Mouse (Mus musculus) CH12.LX (cell line): ENCODE measurements around the gene Sart3. TPM values are rescaled to one million over a fixed set of nuclear protein-coding genes. Genes with fewer than 3 reads are reported as not detected.

ENCODE experiments used
- DNase-seq: peaks from one replicate; pipeline ENCODE4 v3.0.0-alpha.2; 2013; ENCODE audit errors: extremely low read depth
- H3K27ac ChIP-seq: 2 replicates; pipeline ENCODE4 v1.5.1; 2012; ENCODE audit warnings: low read depth, mild to moderate bottlenecking, control low read depth, moderate library complexity; ENCODE audit not compliant: insufficient read depth
- H3K27me3 ChIP-seq: replicated peaks from 2 replicates; pipeline ENCODE3; 2012; ENCODE audit warnings: inconsistent platforms
- H3K36me3 ChIP-seq, 2 experiments: replicated peaks in 1 of 2; 2 replicates each; pipeline versions ENCODE3 to v1.6.1; 2012; ENCODE audit warnings: inconsistent platforms in 1 of 2, low read length in 1 of 2, mild to moderate bottlenecking in 1 of 2, mixed read lengths in 1 of 2, moderate library complexity in 1 of 2; ENCODE audit not compliant: control insufficient read depth in 1 of 2, insufficient read depth in 1 of 2
- H3K4me1 ChIP-seq, 2 experiments: 2 replicates each; pipeline ENCODE4 v1.6.1; 2012; ENCODE audit warnings: inconsistent platforms in 1 of 2, moderate library complexity in 1 of 2; ENCODE audit not compliant: insufficient read depth in 2 of 2, control insufficient read depth in 1 of 2
- H3K4me2 ChIP-seq: 2 replicates; pipeline ENCODE4 v1.6.1; 2012; ENCODE audit warnings: low read depth, mild to moderate bottlenecking, control low read depth; ENCODE audit not compliant: poor library complexity, insufficient read depth, severe bottlenecking
- H3K4me3 ChIP-seq, 3 experiments: fragments of 150-350 bp in 1 of 3; sonication (generic) in 1 of 3; replicated peaks in 1 of 3; 2 replicates each; pipeline versions ENCODE3 to v1.5.1; 2011 to 2012; ENCODE audit warnings: low read depth in 2 of 3, low read length in 2 of 3, mild to moderate bottlenecking in 2 of 3, moderate library complexity in 2 of 3, control low read depth in 1 of 3, improper control_type of control experiment in 1 of 3, inconsistent platforms in 1 of 3, mixed read lengths in 1 of 3; ENCODE audit not compliant: poor library complexity in 1 of 3
- H3K79me2 ChIP-seq: replicated peaks from 2 replicates; pipeline ENCODE4 v1.6.1; 2012; ENCODE audit warnings: mild to moderate bottlenecking, moderate library complexity; ENCODE audit not compliant: control insufficient read depth, poor library complexity, insufficient read depth, severe bottlenecking; ENCODE audit errors: extremely low read depth
- H3K9ac ChIP-seq: 2 replicates; pipeline ENCODE4 v1.6.1; 2012; ENCODE audit warnings: low read depth, mild to moderate bottlenecking, control low read depth, moderate library complexity; ENCODE audit not compliant: insufficient read depth
- H3K9me3 ChIP-seq: replicated peaks from 2 replicates; pipeline ENCODE3; 2012; ENCODE audit warnings: low read length, inconsistent platforms, mixed read lengths
- BHLHE40 ChIP-seq: IDR thresholded peaks from 2 replicates; pipeline ENCODE4 v1.6.1; 2011; ENCODE audit warnings: mild to moderate bottlenecking, low read depth, low read length, improper control_type of control experiment
- CTCF ChIP-seq, 2 experiments: IDR thresholded peaks in 1 of 2; conservative IDR thresholded peaks in 1 of 2; 2 replicates each; pipeline ENCODE4 v1.5.1; 2011 to 2012; ENCODE audit warnings: low read depth in 2 of 2, low read length in 2 of 2, improper control_type of control experiment in 1 of 2, inconsistent platforms in 1 of 2, mild to moderate bottlenecking in 1 of 2, moderate library complexity in 1 of 2
- ELF1 ChIP-seq: IDR thresholded peaks from 2 replicates; pipeline ENCODE4 v1.6.1; 2014; ENCODE audit warnings: low read depth, mild to moderate bottlenecking, inconsistent platforms, low read length, improper control_type of control experiment
- EP300 ChIP-seq: IDR thresholded peaks from 2 replicates; pipeline ENCODE4 v1.6.1; 2011; ENCODE audit warnings: low read length, improper control_type of control experiment
- GABPA ChIP-seq: IDR thresholded peaks from 2 replicates; pipeline ENCODE4 v1.6.1; 2012; ENCODE audit warnings: low read depth, low read length, improper control_type of control experiment, inconsistent platforms; ENCODE audit not compliant: insufficient replicate concordance
- HCFC1 ChIP-seq: IDR thresholded peaks from 2 replicates; pipeline ENCODE4 v1.6.1; 2012; ENCODE audit warnings: low read depth, mild to moderate bottlenecking, inconsistent platforms, low read length, improper control_type of control experiment
- JUND ChIP-seq: conservative IDR thresholded peaks from 2 replicates; pipeline ENCODE4 v1.6.1; 2011; ENCODE audit warnings: low read depth, low read length, improper control_type of control experiment
- MAFK ChIP-seq: IDR thresholded peaks from 2 replicates; pipeline ENCODE4 v1.6.1; 2011; ENCODE audit warnings: low read length, improper control_type of control experiment; ENCODE audit not compliant: insufficient replicate concordance
- MEF2A ChIP-seq: IDR thresholded peaks from 2 replicates; pipeline ENCODE4 v1.6.1; 2014; ENCODE audit warnings: low read depth, mild to moderate bottlenecking, inconsistent platforms, low read length, improper control_type of control experiment, borderline replicate concordance
- MXI1 ChIP-seq: IDR thresholded peaks from 2 replicates; pipeline ENCODE4 v1.6.1; 2011; ENCODE audit warnings: mild to moderate bottlenecking, low read depth, low read length, improper control_type of control experiment
- NELFE ChIP-seq: IDR thresholded peaks from 2 replicates; pipeline ENCODE4 v1.6.1; 2011; ENCODE audit warnings: low read depth, low read length, improper control_type of control experiment
- SIN3A ChIP-seq: IDR thresholded peaks from 2 replicates; pipeline ENCODE4 v1.6.1; 2012; ENCODE audit warnings: low read length, improper control_type of control experiment, inconsistent platforms
- TCF12 ChIP-seq: IDR thresholded peaks from 2 replicates; pipeline ENCODE4 v1.6.1; 2014; ENCODE audit warnings: low read depth, mild to moderate bottlenecking, inconsistent platforms, low read length, improper control_type of control experiment
- USF1 ChIP-seq: IDR thresholded peaks from 2 replicates; pipeline ENCODE4 v1.6.1; 2014; ENCODE audit warnings: low read depth, mild to moderate bottlenecking, inconsistent platforms, low read length, improper control_type of control experiment
- ZKSCAN1 ChIP-seq: IDR thresholded peaks from 2 replicates; pipeline ENCODE4 v1.6.1; 2012; ENCODE audit warnings: low read depth, inconsistent platforms, low read length, improper control_type of control experiment, borderline replicate concordance
- ZMIZ1 ChIP-seq: IDR thresholded peaks from 2 replicates; pipeline ENCODE4 v1.6.1; 2012; ENCODE audit warnings: low read depth, mild to moderate bottlenecking, inconsistent platforms, low read length, improper control_type of control experiment
- dilution Hi-C: fragments of 300-500 bp; cut with MboI; formaldehyde crosslinking; loops from 2 replicates; pipeline ENCODE4 v1.14.3; 2020; ENCODE audit warnings: low sequenced_read_pairs; ENCODE audit not compliant: extremely low pct_unique_long_range_greater_than_20kb, extremely low pct_ligation_motif_present
- in situ Hi-C: fragments of 300-500 bp; cut with MboI; formaldehyde crosslinking; loops from 3 replicates; pipeline ENCODE4 v1.14.3; 2019; ENCODE audit warnings: low sequenced_read_pairs, low pct_ligation_motif_present, low pct_unique_long_range_greater_than_20kb, mixed read lengths
- polyA plus RNA-seq: library from polyadenylated mRNA; unstranded; fragments of >175 nt; gene quantifications from 2 replicates; pipeline ENCODE4 v1.2.1, GENCODE M21; 2012; ENCODE audit warnings: low read depth; ENCODE audit not compliant: insufficient read length
- total RNA-seq, 2 experiments: library from RNA; depleted of rRNA; stranded (reverse); fragments of 300-350 nt in 1 of 2; fragments of >200 nt in 1 of 2; gene quantifications; 2 replicates each; pipeline ENCODE4 v1.2.3; 2012 to 2014

Gene Sart3
- total and polyA plus RNA-seq, 3 experiments = 28.8 to 104 (median 67.0) TPM

GRCm38 (mm10) chr5:113755347-113756030 lies 16.8 kb downstream of the Sart3 start:
- Histone ChIP-seq H3K4me2 (no peak overlapping the region), H3K27me3 (no peaks in the 10 kb centered on the region), H3K4me3 (no peak overlapping the region), H3K79me2 (peaks cover 4% of the 10 kb centered on the region), H3K36me3 (peaks cover 96 to 98% of the 10 kb centered on the region in 2 experiments), H3K4me1 (no peaks in the 10 kb centered on the region; a peak in 1 of 4 replicates), H3K9ac (no peak overlapping the region), H3K27ac (no peak overlapping the region), H3K9me3 (no peaks in the 10 kb centered on the region)
- in situ Hi-C loops = no loop called here
- TF ChIP-seq CTCF (conservative IDR thresholded peaks at IDR 0.05 in 1 of 2, IDR thresholded peaks at IDR 0.05 in 1 of 2; ENCODE audit: low read depth in 2 of 2, low read length in 2 of 2) = no peak
- no peak for TF ChIP-seq NELFE
- dilution Hi-C loops = no loop called here
- DNase-seq = no peak

GRCm38 (mm10) chr5:113751521-113752157 lies 20.7 kb downstream of the Sart3 start:
- dilution Hi-C loops (no loop called here), in situ Hi-C loops (no loop called here)
- DNase-seq = no peak
- Histone ChIP-seq H3K79me2 (0 out of 2 replicates have a peak, but pooled peaks cover 1% of the 10 kb centered on the region), H3K27me3 (no peaks in the 10 kb centered on the region), H3K4me2 (no peak overlapping the region), H3K4me1 (no peaks in the 10 kb centered on the region), H3K4me3 (no peak overlapping the region), H3K36me3 (peaks cover 94 to 99% of the 10 kb centered on the region in 2 experiments), H3K9ac (no peak overlapping the region), H3K27ac (no peak overlapping the region), H3K9me3 (no peaks in the 10 kb centered on the region)
- TF ChIP-seq JUND (no peak), MXI1 (no peak), EP300 (no peak), GABPA (no peak), ZMIZ1 (no peak), BHLHE40 (no peak), ZKSCAN1 (no peak), MEF2A (no peak), HCFC1 (no peak), SIN3A (no peak), USF1 (no peak), ELF1 (no peak), CTCF (conservative IDR thresholded peaks at IDR 0.05 in 1 of 2, IDR thresholded peaks at IDR 0.05 in 1 of 2; ENCODE audit: low read depth in 2 of 2, low read length in 2 of 2) (no peak), TCF12 (no peak), MAFK (no peak)
